Mouse (Mus musculus) myocyte (in vitro differentiated cells): Measurements from ENCODE around the gene Cfc1.

Experiments
- E2F4 ChIP-seq: IDR thresholded peaks from one replicate; pipeline ENCODE4 v1.6.1; 2011; ENCODE audit warnings: mild to moderate bottlenecking, control low read depth, moderate library complexity; ENCODE audit not compliant: insufficient read depth
- TCF12 ChIP-seq: IDR thresholded peaks from one replicate; pipeline ENCODE4 v1.6.1; 2011; ENCODE audit warnings: mild to moderate bottlenecking, control low read depth; ENCODE audit not compliant: poor library complexity, insufficient read depth, severe bottlenecking

DNA sequence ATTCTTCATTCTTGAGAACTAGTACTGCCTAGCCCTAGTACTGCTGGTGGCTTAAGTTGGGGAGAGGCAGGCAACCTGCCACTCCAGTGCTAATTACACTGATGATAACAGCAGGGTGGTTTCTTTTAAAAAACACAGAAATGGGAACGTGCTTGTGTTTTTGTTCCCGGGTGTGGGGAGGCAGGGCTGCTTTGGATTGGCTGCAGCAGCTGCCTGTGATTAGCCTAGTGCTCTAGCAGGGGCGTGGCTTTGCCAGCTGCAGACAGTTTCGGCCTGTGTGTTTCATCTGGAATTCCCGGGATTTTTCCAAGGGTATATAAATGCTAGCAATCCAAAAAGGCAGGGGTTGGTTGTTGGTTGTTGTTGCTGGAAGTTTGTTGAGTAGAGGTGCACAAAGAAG is 18.9 kb upstream of the Cfc1 start:
- no peak for TF ChIP-seq TCF12
- TF ChIP-seq E2F4: no peak
